Mouse (Mus musculus) embryonic stem cell, embryonic (primary cell): Measurements from ENCODE around the gene Hist1h1e.
"Not testable (repeated sequence)": the region's sequence is repeated elsewhere in the genome, so short reads cannot be mapped to it uniquely, and the experiment has no call there.

Experiments
- CTCF ChIA-PET, 4 experiments: fragments of 300-600 bp in 2 of 4; fragments of 350-600 bp in 2 of 4; sonication (Branson Sonifier 250); formaldehyde crosslinking; loops; one replicate each; lab custom pipeline; 2022; ENCODE audit warnings: inconsistent platforms in 2 of 4; lab: Charles Lee
- POLR2A ChIA-PET, 4 experiments: fragments of 300-600 bp in 2 of 4; fragments of 350-600 bp in 2 of 4; sonication (Branson Sonifier 250); formaldehyde crosslinking; loops; one replicate each; lab custom pipeline; 2022; ENCODE audit warnings: antibody characterized with exemption in 4 of 4, inconsistent platforms in 1 of 4; lab: Charles Lee

Hist1h1e gene

DNA sequence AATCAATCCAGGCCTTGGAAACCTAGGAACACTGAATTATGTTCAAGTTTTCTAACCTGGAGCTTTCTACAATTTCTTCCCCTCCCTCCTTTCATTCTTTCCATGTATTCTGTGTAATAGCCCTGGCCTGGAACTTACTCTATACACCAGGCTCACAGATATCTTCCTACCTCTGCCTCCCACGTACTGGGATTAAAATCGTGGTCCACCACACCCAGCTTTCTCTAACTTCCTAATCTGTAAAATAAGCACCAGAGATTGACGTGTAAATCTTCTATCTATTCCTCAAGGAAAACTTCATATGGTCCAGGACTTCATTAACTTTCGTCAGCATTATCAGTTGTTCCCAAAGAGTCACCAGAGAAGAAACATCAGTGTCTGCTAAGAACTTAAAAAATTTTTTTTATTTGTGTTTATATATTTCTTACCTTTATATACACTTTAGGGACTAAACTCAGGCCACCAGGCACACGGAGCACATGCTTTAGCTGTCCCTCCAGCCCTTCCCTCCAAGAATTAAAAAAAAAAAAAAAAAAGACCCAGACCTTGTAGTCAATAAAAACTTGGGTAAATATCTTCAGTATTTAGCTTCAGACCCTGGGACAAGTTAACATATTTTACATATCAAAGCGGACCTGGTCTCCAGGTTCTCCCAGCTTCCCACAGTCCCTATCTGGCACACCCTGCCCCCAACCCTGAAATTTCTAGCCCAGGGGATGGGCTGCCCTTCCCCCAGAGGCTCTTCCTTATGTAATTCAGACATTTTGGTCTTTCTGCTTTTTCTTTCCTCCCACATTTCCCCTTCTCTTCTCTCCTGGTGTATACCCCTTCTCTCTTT, 39.9 kb downstream of the Hist1h1e start:
- ChIA-PET POLR2A (interaction anchor here (0.5 to 29.6 kb wide), 130 partner anchors 2 to 1865 kb away, joined by 3 to 794 read pairs (median 6); partner anchors contain the start of genes Hist1h1e (in 4 of the 4), Hist1h2ac (in 4 of the 4), Hist1h2ae (in 4 of the 4) and Hist1h2bc (in 4 of the 4)), CTCF (interaction anchor here in 3 of 4 experiments (0.6 to 1.8 kb wide), 3 partner anchors 12 to 181 kb away, joined by 3 to 7 read pairs (median 4); no protein-coding TSS in a partner anchor)

DNA sequence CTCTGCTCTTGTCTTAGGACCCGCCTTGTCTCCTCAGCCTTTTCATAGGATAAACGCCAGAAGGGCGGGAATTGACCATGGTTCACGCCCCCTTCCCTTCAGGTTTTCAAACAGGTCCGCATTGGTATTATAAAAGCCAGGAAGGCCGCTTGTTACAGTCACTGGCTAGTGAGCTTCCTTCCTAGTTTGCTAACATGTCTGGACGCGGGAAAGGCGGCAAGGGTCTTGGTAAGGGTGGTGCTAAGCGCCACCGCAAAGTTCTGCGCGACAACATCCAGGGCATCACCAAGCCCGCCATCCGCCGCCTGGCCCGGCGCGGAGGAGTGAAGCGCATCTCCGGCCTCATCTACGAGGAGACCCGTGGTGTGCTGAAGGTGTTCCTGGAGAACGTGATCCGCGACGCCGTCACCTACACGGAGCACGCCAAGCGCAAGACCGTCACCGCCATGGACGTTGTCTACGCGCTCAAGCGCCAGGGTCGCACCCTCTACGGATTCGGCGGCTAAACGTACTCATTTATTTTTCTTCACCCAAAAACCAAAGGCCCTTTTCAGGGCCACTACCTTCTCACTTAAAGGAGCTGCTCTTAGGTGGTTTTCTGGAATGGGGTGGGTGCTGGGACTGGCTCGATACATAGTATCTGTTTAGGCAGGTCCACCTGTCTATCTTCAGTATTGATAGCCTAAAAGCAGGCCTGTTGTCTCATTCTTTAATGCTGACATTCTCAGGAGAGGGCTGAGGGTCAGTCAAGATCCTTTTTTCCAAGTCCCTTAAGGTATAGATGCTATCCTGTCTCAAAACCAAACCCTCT, 40.7 kb downstream of the Hist1h1e start, which contains the start of gene Hist1h4d:
TSS of gene Hist1h4d (plus strand) at position 191 of the 811 bp plus-strand sequence.
- ChIA-PET CTCF (interaction anchor here in 2 of 4 experiments (1.0 to 1.8 kb wide), 2 partner anchors 13 to 20 kb away, joined by 4 to 7 read pairs; no protein-coding TSS in a partner anchor), POLR2A (interaction anchor here (0.6 to 29.6 kb wide), 140 partner anchors 1 to 1865 kb away, joined by 3 to 794 read pairs (median 6); partner anchors contain the start of genes Hist1h1e (in 4 of the 4), Hist1h2ac (in 4 of the 4), Hist1h2ae (in 4 of the 4) and Hist1h2af (in 4 of the 4))

DNA sequence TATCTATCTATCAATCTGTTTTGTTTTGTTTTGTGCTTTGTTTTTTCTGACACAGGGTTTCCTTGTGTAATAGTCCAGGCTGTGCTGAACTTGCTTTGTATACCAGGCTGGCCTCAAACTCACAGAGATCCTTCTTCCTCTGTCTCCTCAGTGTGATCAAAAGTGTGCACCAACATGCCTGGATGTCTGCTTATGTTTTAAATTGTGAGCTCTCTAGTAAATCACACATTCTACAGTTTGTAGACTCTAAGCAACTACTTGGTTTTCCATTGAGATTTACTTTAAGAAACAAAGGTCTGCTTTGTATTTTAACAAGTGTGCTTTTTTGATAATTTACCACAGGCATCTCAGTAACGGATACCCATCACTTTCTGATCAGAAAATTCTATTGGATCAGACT, 44.5 kb downstream of the Hist1h1e start:
- POLR2A ChIA-PET: interaction anchor here in 3 of 4 experiments (0.7 to 28.3 kb wide), 19 partner anchors 7 to 186 kb away, joined by 3 to 794 read pairs (median 19); partner anchors contain the start of genes Hist1h1d (in 2 of the 3), Hist1h2ab (in 2 of the 3), Hist1h2ac (in 2 of the 3) and Hist1h2af (in 2 of the 3)
- CTCF ChIA-PET: no interaction called here

DNA sequence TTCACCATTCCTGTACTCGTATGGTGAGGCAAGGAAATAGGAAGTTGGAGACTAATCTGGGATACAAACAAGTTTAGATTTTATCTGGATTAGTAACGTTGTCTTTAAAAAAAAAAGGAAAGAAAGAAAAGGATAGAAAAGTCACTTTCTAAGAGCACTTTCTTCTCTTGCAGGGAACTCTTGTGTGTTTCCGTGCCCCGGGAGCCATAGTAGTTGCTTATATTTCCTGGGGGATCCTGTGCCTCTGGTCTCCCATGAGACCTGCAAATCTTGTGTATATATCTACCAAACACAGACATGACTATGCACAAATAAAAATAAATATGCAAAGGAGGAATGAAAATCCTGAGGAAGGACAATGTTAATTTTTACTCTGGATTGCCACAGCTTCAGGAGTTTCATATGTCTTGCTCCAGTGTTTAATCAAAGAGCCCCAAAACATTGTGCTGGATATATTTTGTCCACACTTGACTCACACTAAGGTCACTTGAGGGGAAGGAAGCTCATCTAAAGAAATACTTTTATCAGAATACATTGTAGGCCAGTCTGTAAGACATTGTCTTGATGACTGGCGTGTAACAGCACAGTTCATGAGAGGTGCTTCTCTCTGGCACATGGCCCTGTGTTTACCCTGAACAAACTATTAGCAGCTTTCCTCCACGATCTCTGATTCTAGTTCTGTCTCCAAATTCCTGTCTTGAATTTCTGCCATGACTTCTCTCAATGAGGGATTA, 45.3 kb downstream of the Hist1h1e start:
- CTCF ChIA-PET: no interaction called here
- POLR2A ChIA-PET: interaction anchor here (0.6 to 28.3 kb wide), 59 partner anchors 7 to 1823 kb away, joined by 3 to 794 read pairs (median 5); partner anchors contain the start of genes Hist1h2ac (in 3 of the 4), Hist1h2bc (in 3 of the 4), Hist1h1a (in 2 of the 4) and Hist1h1d (in 2 of the 4)

DNA sequence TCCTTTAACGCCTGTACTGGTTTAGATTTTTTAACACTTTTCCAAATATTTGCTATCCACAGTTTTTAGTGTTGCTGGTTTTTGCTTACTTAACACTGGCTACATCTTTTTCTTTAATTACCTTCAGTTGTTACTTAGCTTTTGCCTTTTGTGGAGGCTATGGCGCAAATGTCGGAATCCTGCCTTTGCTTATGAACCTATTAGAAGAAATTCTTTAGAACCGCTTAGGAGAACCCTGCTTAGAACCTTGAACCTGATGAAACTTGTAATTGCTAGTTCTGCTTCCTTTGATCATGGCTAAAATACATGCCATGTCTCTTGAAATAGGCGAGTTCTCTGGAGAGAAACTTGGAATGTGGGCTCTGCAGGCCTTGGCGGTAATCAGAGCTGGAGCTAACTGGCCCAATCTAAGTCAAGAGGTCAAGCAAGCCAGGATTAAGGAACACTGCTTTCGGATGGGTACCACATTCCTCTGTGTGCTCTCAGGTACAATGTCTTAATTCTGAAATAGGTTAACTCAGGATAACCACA, 45.9 kb downstream of the Hist1h1e start:
- POLR2A ChIA-PET: interaction anchor here (0.6 to 28.3 kb wide), 67 partner anchors 8 to 1823 kb away, joined by 3 to 794 read pairs (median 5); partner anchors contain the start of genes Hist1h2ac (in 3 of the 4), Hist1h2bc (in 3 of the 4), Hist1h1d (in 2 of the 4) and Hist1h2ab (in 2 of the 4)
- CTCF ChIA-PET: no interaction called here

DNA sequence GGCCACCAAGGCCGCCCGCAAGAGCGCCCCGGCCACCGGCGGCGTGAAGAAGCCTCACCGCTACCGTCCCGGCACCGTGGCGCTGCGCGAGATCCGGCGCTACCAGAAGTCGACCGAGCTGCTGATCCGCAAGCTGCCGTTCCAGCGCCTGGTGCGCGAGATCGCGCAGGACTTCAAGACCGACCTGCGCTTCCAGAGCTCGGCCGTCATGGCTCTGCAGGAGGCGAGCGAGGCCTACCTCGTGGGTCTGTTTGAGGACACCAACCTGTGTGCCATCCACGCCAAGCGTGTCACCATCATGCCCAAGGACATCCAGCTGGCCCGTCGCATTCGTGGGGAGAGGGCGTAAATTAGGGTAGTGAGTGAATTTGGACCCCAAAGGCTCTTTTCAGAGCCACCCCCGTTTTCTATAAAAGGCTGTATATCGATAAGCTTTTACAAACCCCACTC, 46.5 kb downstream of the Hist1h1e start:
- POLR2A ChIA-PET: interaction anchor here (0.6 to 28.3 kb wide), 62 partner anchors 8 to 1822 kb away, joined by 3 to 794 read pairs (median 5); partner anchors contain the start of genes Hist1h2ac (in 3 of the 4), Hist1h2bc (in 3 of the 4), Hist1h1d (in 2 of the 4) and Hist1h2ab (in 2 of the 4)
- CTCF ChIA-PET: not testable (repeated sequence)

DNA sequence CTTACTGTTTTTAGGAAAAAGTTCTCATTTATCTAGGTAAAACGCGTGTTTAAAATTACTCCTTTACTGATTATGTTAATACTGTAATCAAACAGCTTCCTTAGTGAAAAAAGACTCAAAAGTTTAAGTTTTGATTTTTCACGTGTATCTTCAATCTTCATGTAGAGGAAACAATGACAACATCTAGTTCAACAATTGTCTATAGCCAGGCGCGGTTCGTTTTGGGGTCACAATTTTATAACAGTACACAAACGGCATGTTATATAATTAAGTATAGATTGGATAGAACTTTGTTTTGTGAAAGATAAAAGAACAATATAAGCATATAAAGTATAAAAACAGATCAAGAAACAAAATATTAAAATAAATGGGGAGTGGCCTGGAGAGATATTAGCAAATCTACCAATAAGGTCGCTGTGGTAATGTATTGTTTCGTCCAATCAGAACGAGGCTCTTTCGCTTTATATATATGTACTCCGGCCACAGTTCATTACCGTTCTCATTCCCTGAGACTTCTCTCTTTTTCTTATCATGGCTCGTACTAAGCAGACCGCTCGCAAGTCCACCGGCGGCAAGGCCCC, 47.0 kb downstream of the Hist1h1e start, which contains the start of gene Hist1h3d:
TSS of gene Hist1h3d (plus strand) at position 493 of the 581 bp plus-strand sequence.
- CTCF ChIA-PET: no interaction called here

DNA sequence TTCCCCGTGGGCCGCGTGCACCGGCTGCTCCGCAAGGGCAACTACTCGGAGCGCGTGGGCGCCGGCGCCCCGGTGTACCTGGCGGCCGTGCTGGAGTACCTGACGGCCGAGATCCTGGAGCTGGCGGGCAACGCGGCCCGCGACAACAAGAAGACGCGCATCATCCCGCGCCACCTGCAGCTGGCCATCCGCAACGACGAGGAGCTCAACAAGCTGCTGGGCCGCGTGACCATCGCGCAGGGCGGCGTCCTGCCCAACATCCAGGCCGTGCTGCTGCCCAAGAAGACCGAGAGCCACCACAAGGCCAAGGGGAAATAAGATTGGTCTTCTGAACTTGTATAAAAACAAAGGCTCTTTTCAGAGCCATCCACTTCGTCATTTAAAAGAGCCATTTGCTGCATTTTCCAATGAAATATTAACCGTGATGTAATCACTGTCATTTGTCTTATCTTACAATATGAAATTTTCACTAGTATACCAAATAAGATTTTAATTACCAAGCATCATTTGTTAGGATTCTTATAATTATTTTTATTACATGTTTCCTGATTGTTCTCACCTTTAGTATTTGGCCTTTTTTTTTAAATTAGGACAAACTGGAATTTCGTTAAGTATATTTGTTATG, 47.7 kb downstream of the Hist1h1e start:
- POLR2A ChIA-PET: interaction anchor here in 3 of 4 experiments (0.7 to 28.3 kb wide), 23 partner anchors 10 to 1532 kb away, joined by 3 to 794 read pairs (median 50); partner anchors contain the start of genes Hist1h4d (in 3 of the 3), Hist1h4f (in 3 of the 3), Hist1h1d (in 2 of the 3) and Hist1h2ac (in 2 of the 3)
- CTCF ChIA-PET: not testable (repeated sequence)

More for the DNA sequence above, 47.0 kb downstream of the Hist1h1e start, which contains the start of gene Hist1h3d:
- POLR2A ChIA-PET: interaction anchor here (0.6 to 28.3 kb wide), 50 partner anchors 7 to 1822 kb away, joined by 3 to 794 read pairs (median 6); partner anchors contain the start of genes Hist1h2ac (in 3 of the 4), Hist1h2bc (in 3 of the 4), Hist1h1d (in 2 of the 4) and Hist1h2af (in 2 of the 4)

DNA sequence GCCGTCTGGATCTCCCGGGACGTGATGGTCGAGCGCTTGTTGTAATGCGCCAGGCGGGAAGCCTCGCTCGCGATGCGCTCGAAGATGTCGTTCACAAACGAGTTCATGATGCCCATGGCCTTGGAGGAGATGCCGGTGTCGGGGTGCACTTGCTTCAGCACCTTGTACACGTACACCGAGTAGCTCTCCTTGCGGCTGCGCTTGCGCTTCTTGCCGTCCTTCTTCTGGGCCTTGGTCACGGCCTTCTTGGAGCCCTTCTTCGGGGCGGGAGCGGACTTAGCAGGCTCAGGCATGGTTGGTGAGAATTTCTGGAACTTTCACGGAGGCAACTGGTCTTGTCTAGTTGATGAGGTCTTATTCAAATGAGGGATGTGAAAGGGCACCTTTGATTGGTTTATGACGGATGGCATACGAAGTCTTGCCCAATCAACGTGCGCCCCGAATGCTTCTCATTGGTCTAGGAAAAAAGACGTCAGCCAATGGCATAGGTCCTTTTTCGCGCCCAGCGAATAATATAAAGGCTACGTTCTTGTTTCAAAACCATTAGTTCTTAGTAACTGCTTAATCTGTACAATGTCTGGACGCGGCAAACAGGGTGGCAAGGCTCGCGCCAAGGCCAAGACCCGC, 48.3 kb downstream of the Hist1h1e start, which contains the start of the genes Hist1h2bf and Hist1h2ad:
TSS of gene Hist1h2bf (minus strand) at position 299 of the 627 bp plus-strand sequence.
TSS of gene Hist1h2ad (plus strand) at position 484 of the 627 bp plus-strand sequence.
- CTCF ChIA-PET: not testable (repeated sequence)
- POLR2A ChIA-PET: interaction anchor here (0.7 to 22.3 kb wide), 38 partner anchors 10 to 1539 kb away, joined by 3 to 794 read pairs (median 36); partner anchors contain the start of genes Hist1h4f (in 4 of the 4), Hist1h1d (in 3 of the 4), Hist1h2ac (in 3 of the 4) and Hist1h2bc (in 3 of the 4)

DNA sequence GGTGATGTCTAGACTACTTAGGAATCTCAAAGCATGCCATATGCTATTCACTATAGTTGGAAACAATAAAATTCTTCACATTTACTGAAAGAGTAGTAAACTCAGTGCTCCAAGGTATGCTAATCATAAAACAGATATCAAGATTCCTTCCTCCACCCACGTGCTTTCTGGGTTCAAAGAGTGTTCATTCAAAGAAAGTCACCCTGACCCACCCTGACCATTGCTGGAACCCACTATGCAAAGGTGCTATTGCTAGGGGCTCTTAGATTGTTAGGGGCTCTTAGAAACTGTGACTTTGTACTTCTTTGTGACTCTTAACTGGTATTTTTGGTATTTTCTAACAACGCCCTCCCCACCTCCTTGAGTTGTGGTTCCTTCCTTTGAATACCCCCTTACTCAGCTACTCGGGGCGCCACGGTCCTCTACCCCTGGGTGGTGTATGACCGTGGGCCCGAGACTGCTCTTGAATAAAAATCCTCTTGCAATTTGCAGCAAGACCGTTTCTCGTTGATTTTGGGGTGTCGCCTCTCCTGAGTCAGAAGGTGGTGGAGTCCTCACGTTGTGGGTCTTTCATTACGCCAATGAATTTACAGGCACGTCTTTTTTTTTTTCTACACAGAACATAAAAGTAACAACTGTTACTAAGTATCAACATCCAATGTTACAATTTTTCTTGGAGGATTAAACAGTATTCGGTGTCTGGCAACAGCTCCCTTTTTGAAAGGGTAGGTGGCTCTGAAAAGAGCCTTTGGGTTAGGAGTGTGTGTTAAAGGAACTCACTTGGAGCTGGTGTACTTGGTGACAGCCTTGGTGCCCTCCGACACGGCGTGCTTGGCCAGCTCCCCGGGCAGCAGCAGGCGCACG, 49.1 kb downstream of the Hist1h1e start:
- POLR2A ChIA-PET: interaction anchor here (0.6 to 22.3 kb wide), 55 partner anchors 10 to 1540 kb away, joined by 3 to 794 read pairs (median 23); partner anchors contain the start of genes Hist1h4d (in 4 of the 4), Hist1h4f (in 4 of the 4), Hist1h1c (in 3 of the 4) and Hist1h1d (in 3 of the 4)
- CTCF ChIA-PET: not testable (repeated sequence)

DNA sequence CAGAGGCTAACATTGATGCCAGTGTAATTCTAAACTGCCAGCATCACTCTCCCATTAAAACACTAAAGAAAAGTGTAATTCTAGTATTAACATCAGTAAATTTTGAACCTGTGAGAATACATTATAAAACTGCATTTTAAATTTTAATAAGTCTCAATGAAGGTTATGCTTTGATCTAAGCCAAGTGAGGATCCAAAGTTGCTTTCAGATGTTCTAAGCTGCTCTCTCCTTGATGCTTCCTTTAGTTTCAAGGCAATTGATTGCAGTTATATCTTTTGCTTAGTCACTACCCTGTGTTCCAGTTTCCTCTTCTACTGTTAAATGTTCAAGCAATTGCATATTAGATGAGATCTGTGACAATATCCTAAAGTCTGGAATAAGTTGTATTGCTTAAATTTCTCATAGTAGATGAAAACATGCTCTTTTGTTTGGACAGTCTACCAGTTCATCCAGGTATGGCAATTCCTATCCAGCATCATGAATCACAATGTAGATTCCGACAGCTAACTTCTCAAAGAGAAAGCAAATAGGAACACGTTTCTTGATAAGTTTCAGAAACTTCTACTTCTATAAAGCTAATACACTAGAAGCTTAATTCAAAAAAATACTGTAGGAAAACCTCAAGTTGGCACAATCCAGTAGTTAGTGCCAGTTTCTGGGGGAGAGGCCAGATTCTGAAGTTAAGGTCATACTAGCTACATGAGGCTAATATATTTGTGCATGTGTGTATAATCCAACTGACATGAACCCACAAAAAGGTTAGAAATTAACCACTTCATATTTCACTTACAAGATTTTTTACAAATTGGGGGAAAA, 49.9 kb downstream of the Hist1h1e start:
- ChIA-PET POLR2A (interaction anchor here (0.5 to 22.3 kb wide), 70 partner anchors 10 to 1851 kb away, joined by 3 to 794 read pairs (median 16); partner anchors contain the start of genes Hist1h4d (in 4 of the 4), Hist1h1c (in 3 of the 4), Hist1h1d (in 3 of the 4) and Hist1h2ac (in 3 of the 4)), CTCF (no interaction called here)

DNA sequence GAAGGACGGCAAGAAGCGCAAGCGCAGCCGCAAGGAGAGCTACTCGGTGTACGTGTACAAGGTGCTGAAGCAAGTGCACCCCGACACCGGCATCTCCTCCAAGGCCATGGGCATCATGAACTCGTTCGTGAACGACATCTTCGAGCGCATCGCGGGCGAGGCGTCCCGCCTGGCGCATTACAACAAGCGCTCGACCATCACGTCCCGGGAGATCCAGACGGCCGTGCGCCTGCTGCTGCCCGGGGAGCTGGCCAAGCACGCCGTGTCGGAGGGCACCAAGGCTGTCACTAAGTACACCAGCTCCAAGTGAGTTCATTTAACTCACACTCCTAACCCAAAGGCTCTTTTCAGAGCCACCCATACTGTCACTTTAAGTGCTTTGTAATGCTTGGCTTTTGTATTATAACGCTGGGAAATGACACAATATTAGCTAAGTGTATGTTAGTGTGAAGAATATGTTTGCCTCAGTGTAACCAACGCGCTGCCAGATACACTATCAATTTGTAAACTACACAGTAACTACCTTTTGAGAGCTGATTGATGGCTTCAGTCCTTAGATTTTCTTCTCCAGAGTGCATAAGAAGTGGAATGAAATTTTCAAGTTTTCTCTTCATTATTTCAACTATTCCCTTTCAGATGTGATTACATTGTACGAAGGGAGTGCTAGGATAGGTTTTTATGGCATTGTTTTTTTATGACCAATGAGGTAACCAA, 50.7 kb downstream of the Hist1h1e start:
- POLR2A ChIA-PET: interaction anchor here (0.5 to 22.3 kb wide), 134 partner anchors 9 to 1856 kb away, joined by 3 to 794 read pairs (median 6); partner anchors contain the start of genes Hist1h2ac (in 4 of the 4), Hist1h2bc (in 4 of the 4), Hist1h3e (in 4 of the 4) and Hist1h4d (in 4 of the 4)
- CTCF ChIA-PET: interaction anchor here in 1 of 4 experiments (0.6 kb wide), 1 partner anchor 38 kb away, joined by 3 read pairs; no protein-coding TSS in a partner anchor
